In genomic region chr12:45476881-45477280, GRCm38 (mm10) we compare ENCODE assay signal across 21 mouse cellular contexts.
"Had no signal": no experiment of that assay in that cellular context is flagged by ENCODE, and none has a peak within 500 bp of the region (broad histone marks: within the 10 kb centered on the region; RNA-seq: fewer than 3 reads in every experiment).

No protein-coding gene starts in this region.

- H3K4me2 ChIP-seq: limb, embryonic 12.5 days; limb, embryonic 15.5 days; liver, embryonic 11.5 days; lung, embryonic 14.5 days; midbrain, embryonic 12.5 days; midbrain, embryonic 15.5 days; neural tube, embryonic 12.5 days; neural tube, embryonic 15.5 days; stomach, embryonic 15.5 days had no signal

- ATAC-seq: liver, postnatal 0 days; lung, postnatal 0 days; midbrain, embryonic 15.5 days had no signal

- H3K4me1 ChIP-seq: limb, embryonic 12.5 days; limb, embryonic 15.5 days; midbrain, embryonic 12.5 days; midbrain, embryonic 15.5 days; neural tube, embryonic 12.5 days; neural tube, embryonic 15.5 days; stomach, embryonic 15.5 days had no signal

- H3K9me3 ChIP-seq: limb, embryonic 12.5 days; limb, embryonic 15.5 days; midbrain, embryonic 12.5 days; midbrain, embryonic 15.5 days; neural tube, embryonic 12.5 days; neural tube, embryonic 15.5 days; stomach, embryonic 15.5 days had no signal

- H3K27ac ChIP-seq: left cerebral cortex, adult 2 months; limb, embryonic 12.5 days; limb, embryonic 15.5 days; liver, embryonic 14.5 days; macrophage; midbrain, embryonic 12.5 days; midbrain, embryonic 15.5 days; neural tube, embryonic 12.5 days; neural tube, embryonic 15.5 days; stomach, embryonic 15.5 days had no signal

- DNase-seq: kidney, adult 11 months; layer of hippocampus, postnatal 36 days; left cerebral cortex, postnatal 4 days; liver, postnatal 0 days; lung, embryonic 14.5 days; retina, postnatal 1 day; right cerebral cortex, postnatal 25 days; spleen, adult 18-20 months; thymus, postnatal 25 days had no signal

- H3K27me3 ChIP-seq: limb, embryonic 12.5 days; limb, embryonic 15.5 days; midbrain, embryonic 12.5 days; midbrain, embryonic 15.5 days; neural tube, embryonic 12.5 days; neural tube, embryonic 15.5 days; stomach, embryonic 15.5 days had no signal

- H3K36me3 ChIP-seq: limb, embryonic 12.5 days; limb, embryonic 15.5 days; midbrain, embryonic 12.5 days; midbrain, embryonic 15.5 days; neural tube, embryonic 12.5 days; neural tube, embryonic 15.5 days; stomach, embryonic 15.5 days had no signal

- H3K4me3 ChIP-seq: left cerebral cortex, adult 2 months; limb, embryonic 12.5 days; limb, embryonic 15.5 days; midbrain, embryonic 12.5 days; midbrain, embryonic 15.5 days; neural tube, embryonic 12.5 days; neural tube, embryonic 15.5 days; stomach, embryonic 15.5 days had no signal

- H3K9ac ChIP-seq: limb, embryonic 12.5 days; limb, embryonic 15.5 days; liver, embryonic 14.5 days; liver, postnatal 0 days; lung, embryonic 14.5 days; midbrain, embryonic 12.5 days; midbrain, embryonic 15.5 days; neural tube, embryonic 12.5 days; neural tube, embryonic 15.5 days; stomach, embryonic 15.5 days had no signal
